Mouse (Mus musculus) adipocyte (in vitro differentiated cells): ENCODE measurements at regions not wholly inside any gene's neighbourhood (a gene's known extent, or its start where the extent isn't known, plus 50 kb on each side); places are given as distances from the start of the nearest gene placed in this dataset.
"Not testable (repeated sequence)": the region's sequence is repeated elsewhere in the genome, so short reads cannot be mapped to it uniquely, and the experiment has no call there.

Source experiments
- DNase-seq: peaks from one replicate; pipeline ENCODE4 v3.0.0-alpha.2; 2016; ENCODE audit warnings: low spot score

DNA sequence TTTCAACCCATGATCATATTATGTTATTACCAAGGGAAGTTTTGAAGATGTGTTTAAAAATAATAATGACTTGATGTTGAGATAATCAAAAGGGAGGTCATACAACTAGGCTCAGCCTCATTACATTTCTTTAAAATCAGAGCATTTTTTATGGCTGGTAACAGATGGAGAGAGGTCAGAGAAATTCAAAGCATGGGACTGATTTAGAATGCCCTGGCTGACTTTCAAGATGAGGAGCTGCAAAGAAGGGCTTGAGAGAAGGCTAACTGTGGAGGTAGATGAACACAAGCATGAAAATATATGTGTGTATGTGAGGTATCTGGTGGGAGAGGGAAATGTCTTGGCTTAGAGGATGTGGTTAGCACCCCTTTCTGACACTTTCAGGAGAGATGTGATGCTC, 502.6 kb upstream of the Gdi2 start:
- DNase-seq, result not testable (repeated sequence)

DNA sequence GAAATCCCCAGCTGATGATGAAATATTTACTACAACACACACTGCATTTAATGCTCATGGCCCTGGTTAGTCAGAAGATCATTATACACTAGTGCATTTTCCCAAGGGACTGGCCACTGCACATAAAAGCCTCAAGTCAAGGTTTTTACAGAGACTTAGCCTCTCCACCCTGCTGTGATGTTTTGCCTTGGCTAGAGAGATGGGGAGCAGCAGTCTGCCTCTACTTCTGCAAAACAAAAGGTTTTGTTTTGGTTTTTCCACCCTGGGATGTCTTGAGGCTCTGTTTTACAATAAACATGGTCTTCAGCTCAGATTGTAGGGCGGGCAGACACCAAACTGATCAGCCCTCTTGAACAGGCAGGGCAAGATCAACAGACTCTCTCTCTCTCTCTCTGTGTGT, 500.9 kb upstream of the Gdi2 start:
- DNase-seq, result peak; percentile 26

DNA sequence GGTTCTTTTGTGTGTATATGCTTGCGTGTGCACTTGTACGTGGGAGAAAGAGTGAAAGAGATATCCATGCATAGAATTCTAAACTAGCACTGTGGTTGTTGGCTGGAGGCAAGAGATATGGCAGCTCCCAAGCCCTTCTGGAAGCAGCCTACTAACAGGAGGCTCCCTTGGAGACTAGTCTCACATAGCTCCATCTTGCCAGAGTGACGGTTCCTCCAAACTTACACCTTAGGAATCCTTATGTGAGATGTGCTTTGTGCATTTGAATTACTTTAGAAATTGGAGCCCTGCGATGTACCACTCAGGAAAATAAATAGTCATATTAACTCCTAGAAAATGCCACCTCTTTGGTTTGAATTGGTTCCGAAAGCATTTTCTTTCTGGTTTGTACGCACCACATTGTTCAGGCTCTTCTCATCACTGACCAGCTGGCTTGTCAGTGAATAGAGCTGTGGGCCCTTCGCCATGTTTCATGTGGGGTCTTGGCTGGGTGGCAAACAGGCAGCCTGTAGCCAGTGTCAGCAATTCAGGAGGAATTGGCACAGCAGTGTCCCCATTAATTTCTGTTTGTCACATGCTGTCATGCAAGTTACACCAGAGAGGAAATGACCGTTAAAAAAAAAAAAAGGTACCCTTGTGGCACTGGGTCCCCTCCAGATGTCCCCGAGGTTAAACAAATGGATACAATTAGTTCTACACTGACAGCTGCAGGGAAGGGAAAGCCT, 491.3 kb upstream of the Gdi2 start:
- DNase-seq, result not testable (repeated sequence)

DNA sequence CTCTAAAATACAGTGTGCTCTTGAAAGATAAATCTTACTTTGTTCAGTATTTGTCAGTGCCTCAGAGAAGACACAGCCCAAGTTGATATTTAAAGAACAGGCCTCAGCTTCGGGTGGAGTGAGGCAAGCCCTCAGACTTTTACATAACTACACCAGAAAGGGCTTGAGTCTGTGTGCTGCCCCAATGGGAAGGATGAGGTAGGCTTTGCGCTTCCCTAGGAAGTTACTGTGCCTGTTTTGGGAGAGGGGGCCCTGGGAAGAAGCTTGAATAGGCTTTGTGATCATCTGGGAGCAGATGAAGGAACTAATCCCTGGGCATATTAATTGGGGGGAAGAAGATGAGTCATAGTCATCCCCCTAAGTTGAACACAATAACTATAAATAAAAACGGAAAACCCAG, 454.4 kb upstream of the Gdi2 start:
- DNase-seq, result not testable (repeated sequence)

DNA sequence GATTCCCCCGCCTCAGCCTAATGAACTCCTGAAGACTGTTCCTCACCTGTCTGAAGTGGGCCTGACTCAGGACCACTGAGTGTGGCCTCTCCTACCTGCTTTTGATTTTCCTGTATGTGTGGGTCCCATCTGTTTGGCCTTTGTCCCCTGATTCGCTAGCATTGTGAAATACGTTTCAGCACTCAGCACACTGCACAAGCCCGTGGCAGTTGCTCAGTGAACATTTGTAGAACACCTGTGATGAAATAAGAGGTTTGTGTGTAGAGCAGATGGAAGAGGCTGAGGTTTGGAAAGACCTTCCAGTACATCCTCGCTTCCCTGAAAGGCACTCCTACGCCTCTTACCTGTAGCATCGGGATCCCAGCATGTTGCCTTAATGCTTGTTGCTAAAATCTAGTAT, 447.9 kb upstream of the Gdi2 start:
- not testable (repeated sequence) for DNase-seq

DNA sequence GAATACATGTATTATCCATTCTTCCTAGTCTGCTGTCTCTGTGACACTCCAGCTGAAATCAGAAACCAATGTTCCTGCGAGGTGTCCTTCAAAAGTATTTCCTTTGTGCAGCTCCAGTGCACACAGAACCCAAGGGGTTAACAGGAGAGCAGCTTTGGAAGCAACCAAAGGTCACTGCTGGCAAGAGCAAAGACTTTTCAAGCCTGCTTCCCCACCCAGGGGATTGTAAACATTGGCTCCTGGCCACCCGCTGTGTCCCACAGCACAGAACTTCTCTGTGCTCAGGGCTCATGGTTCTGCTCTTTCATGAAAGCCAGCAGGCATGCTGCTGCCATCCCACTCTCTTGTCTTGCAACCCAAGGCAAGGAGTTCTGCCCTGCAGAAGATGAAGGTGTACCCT, 431.3 kb upstream of the Gdi2 start:
- not testable (repeated sequence) for DNase-seq

DNA sequence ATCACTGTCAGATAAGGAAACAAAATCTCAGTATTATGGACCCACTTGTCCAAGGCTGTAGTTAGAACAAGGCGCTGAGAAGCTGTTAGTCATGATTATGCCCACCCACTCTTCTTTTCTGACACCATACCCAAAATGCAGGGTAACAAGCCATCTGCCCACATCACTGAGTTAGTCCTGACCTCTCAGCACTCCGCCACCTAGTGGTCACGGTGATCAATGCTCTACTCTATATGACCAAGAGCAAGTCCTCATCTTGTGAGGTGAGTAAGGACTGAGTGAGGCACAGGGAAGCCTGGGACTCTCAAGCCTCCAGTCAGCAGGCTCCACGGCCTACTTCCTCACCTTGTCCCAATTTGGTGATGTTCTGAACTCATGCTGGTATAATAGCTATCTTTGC, 409.7 kb upstream of the Gdi2 start:
- DNase-seq, result not testable (repeated sequence)

DNA sequence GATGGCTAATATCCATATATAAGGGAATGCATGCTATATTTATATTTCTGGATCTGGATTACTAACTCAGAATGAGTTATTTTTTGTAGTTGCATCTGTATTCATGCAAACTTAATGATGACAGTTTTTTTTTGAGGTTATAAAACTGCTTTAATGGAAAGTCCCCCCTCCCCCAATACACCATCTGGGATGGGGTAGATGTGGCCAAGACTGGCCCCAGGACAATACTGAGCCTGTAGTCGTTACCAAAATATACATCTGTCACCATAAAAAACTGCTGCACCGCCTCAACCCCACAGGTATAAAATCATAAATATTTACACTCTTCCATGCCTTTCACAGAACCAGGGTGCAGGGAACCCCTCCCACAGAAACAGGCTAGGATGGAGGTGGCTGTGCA, 400.6 kb upstream of the Gdi2 start:
- DNase-seq, result not testable (repeated sequence)

DNA sequence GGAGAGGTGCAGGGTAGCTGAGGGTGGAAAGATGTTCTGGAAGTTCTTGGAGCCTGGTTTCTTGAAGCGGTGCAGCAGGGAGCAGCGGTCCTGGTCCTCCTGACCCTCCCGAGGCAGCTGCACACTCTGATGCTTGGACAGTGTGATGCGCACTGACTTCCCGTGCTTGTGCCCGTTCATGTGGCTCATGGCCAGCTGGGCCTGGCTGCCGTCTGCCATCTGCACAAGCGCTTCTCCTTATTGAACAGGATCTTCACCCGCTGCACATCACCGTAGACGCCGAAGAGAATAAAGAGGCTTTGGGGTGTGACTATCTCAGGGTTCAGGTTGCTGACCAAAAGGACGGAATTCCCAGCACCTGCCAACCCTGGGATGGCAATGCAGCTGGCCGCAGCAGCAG, 399.2 kb upstream of the Gdi2 start:
- DNase-seq, result no peak

DNA sequence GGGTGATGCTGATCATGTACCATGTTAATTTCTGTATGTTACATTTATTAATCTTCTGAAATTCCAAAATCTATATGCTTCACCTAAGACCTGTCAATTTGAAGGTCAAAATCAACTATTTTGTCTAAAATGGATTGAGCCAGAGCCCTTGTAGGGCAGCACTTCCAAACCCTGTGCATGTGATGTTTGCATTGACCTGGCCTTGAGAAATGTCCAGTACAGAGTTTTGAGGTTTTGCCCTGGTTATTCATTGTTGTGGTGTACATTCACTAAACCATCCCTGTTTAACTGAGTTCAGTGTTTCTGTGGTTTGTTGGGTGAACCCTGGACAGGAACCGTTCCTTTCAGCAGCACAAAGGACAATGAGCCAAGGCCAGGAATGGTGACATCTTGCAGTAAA, 392.4 kb upstream of the Gdi2 start:
- DNase-seq, result not testable (repeated sequence)
